Mouse (Mus musculus) adrenal gland (tissue): ENCODE measurements around the gene Grik1.

Experiments
- intact Hi-C: fragments of 180-260 bp; cut with DNase I; formaldehyde crosslinking; loops from one replicate; pipeline ENCODE4 v1.15.1; 2025

Gene Grik1

DNA sequence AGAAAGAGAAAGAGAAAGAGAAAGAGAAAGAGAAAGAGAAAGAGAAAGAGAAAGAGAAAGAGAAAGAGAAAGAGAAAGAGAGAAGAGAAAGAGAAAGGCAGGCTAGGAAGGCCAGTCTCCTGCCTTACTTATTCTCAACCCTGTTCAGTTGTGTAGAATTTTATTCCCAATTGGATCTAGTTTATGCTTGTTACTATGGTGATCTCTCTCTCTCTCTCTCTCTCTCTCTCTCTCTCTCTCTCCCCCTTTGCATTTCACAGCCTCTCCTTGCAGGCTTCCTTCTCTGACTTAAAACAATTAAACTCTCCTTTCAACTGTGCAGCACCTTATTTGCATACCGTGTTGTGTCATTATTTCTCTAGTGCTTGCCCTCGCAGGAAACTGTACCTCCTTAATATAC is 147.5 kb downstream of the Grik1 start:
- intact Hi-C loops: no loop called here

DNA sequence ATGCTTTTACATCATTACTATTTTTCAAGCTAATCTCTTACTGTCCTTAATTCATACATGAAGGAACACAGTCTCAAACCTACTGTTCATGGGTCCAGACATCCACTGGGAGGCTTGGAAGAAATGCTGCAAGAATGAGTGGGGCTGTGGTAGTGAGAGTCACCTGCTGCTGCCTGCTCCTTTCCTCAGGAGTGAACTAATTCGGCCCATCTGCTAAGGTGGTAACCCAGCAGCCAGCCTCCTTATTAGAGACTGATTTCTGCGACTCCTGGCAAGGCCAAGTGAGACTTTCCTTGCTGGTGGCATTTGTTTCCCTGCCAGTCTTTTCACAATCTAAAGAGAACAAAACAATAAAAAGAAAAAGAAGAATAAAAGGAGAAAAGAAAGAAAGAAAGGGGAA is 147.9 kb downstream of the Grik1 start:
- intact Hi-C loops: no loop called here

DNA sequence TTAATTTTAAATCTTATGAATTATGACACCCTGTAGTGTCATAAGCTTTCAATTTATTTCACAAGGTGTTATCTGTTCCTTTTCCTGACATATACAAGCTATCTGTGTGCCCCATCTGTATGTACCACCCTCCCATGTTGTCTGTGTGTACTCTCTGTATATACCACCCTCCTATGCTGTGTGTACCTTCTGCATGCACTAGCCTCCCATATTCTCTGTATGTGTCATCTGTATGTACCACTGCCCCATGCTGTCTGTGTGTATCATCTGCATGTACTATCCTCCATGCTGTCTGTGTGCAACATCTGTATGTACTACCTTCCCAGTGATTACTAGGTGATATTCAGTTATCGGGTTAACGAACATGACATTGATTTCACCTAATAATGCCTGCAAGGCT is 148.5 kb downstream of the Grik1 start:
- intact Hi-C loops: no loop called here

DNA sequence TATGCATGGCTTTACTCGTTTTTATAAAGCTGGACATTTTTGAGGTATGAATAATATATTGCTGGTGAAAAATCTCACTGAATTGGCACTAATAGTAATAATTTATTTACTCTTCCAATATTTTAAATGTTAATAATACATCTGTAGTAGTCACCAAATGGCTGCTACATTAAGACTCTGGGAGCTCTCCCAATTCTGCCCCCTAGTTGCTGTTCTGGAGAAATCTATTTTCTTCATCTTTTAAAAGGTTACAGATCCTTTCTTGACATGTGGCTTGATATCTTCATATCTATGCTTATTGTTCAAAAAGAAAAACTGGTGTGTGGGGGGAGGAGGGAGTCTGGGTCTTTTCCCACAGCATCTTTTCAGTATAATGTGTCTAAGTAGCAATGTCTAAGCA is 151.2 kb downstream of the Grik1 start:
- intact Hi-C loops: no loop called here

DNA sequence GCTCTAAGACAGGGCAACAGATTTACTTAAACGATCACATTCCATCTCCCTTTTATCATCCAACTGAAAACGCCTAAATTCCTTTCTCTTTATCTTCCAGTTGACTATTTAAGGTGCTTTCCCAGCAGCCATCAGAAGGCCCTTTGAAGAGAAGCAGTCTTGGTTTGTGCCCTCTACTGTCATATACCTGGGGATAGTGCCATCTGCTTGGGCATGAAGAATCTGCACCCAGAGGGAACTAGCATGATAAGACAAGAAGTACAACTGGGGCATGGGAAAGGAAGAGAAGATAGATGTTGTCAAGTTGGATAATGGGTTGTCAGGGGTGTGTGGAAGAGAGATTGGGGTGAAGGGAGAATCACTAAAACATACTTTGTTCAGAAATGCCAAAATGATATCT is 157.1 kb downstream of the Grik1 start:
- intact Hi-C loops: no loop called here

DNA sequence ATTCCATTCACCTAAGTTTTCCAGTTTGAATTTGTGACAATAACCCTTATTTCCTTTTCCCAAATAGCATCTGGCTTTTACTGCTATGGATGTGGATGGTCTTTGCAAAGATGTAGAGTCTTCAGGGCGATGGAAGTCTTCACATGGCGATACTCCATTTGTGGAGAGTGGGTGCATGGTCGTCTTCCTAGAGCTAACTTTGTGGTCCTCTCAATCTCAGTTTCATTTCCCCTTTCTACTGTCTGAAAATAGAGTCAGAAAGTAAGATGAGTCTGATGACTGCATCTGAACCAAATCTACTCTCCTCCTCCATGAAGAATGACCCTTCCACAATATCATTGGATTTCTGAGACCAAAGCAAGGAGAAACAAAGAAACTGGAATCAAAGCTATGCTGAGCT is 159.0 kb downstream of the Grik1 start:
- intact Hi-C loops: no loop called here

DNA sequence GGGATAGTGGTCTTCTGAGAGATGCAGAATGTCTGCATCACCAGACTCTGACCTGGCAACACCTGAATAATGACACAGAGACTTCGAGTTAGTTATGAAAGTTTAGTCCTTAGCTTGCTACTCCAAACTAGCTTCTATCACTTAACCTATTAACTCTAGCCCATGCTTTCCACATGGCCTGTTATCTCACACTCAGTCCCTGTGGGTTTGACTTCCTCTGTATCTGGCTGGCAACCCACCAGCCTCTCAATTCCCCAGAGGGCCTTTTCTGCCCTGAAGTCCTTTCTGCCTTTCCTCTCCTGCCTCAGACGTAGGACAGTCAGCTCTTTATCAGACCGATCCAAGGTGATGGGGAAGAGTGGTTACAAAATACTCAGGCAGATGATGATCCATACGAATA is 165.0 kb downstream of the Grik1 start:
- intact Hi-C loops: no loop called here

DNA sequence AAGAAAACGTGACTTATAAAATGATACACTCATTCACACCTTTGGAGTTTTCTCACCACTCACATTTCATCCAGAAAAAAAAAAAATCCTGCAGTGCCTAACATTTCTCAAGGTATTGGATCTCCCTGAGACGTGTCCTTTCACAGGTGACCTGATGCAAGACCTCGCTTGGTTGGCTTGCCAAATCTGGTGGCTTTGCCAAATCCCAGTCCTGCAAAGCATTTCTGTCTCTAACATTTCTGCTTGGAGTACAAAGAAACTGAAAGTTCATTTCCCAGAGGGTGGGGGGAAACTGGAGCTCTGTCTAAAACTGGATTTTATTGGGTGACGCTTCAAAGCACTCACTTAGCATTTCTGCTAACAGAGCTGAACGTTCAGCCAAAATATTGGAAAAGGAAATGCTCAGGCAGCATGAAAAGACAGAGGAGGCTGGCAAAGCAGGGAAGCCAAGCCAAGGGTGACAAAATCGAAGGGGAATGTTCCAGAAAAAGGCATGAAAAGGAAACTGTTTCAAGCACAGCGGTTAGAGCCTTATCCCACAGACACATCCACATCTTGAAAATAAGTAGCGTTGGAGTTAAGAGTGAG is 177.4 kb downstream of the Grik1 start:
- intact Hi-C loops: no loop called here

DNA sequence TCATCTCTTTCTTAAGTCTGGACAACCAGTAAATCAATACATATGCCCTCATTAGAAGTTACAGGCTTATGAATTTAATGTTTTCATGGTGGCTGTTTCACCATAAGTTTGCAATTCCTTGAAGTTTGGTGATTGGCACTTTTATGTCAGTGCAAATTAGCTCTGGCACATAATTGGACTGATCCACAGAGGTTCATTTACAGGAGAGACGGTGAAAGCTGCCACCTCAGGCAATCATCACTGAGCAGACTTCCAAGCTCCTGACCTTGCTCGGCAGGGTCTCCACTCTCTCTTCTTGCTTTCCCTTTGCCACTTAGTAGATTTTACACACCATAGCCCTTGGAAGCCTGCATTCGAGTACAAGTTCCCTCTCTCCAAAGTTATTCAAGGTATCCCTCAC is 178.6 kb downstream of the Grik1 start:
- intact Hi-C loops: no loop called here

DNA sequence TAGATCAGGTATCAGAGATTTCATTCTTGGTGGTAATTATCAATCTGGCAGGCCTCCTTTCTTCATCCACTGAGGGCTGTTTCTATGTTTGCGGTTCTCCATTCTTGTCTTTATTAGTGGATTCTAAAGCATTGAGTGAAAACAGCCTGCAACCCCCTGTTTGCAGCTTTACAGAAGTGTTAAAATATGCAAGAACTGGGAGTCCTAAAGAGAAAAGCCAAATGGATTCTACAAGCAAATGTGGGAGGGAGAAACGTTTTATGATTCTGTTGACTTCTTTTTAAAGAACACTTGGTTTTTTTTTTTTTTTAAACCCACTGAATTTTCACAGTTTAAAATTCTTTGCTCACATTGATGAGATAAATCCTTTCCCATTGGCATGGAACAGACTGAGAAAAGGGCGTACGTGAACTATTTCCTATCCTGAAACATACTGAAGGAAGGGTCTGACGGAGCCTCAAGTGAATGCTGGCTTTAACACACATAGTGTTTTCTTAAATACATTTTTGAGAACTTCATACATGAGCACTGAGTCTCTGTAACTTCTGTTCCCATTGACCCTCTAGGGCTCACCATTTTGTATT is 195.8 kb downstream of the Grik1 start:
- intact Hi-C loops: no loop called here

DNA sequence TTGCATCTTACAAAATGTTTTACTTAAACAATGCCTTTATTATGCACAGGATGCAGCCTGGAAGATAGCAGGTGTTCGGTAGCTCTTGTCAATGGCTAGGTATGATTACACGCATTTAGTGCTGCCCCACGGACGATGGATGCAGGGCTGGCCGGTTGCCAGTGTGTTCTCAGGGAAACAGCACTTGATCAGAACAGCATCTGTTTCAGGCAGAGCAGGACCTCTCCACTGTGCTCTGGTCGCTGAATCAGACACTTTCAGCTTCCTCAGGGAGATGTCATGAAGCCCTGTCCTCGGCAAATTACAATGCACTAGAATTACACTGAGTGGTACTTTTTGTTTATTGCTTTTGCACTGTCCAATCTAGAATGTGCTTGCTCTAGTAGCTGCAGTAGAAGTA is 202.8 kb downstream of the Grik1 start:
- intact Hi-C loops: no loop called here

DNA sequence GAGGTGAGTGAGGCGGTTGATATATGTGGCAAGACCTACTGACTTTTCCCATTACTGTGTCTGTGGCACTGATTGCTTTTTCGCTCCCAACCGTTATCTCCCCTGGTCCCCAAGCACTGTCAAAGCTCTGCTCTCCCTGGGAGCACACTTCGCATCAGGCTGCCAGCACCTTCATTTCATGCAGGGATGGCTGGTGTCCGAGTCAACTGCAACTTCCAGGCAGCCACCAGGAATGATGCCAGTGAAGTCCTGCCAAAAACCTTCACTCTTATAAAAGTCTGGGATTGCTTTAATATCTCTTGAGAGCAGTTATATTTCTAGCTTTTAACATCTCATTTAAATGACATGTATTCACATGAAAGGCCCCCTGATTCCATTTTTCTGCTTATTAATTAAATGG is 215.3 kb downstream of the Grik1 start:
- intact Hi-C loops: no loop called here

DNA sequence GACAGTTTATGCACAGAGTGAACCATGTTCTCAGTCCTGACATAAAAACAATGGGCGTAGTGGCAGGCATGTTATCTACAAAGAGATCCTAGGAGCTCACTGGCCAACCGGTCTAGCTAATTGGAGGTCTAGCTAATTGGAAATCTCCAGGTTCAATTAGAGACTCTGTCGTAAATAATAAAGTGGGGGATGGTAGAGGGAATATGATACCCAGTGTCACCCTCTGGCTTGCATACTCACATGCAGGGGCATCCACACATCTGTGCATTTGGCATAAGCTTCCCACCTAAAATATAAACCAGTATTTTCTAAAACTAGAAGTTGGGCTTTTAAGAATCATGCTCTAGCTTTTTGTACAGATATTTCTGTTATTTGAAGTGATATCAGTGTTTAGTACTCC is 229.1 kb downstream of the Grik1 start:
- intact Hi-C loops: no loop called here

DNA sequence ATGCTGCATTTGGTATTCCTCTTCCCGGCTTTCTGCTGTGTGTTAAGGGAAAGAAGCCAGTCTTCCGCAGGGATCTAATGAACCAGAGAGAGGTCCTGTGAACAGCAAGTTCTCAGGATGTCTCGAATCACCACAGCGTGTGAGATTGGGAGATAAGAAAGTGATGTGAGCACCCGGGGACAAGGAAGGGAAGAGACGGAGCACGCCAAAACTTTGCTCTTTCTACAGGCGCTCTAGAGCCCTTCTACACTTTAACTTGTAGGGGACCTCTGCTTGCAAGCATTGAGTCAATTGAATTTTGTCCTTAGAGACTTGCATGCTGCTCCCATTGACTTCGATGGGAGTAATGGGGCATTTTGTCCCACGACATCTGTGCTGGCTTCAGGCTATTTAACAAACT is 241.9 kb downstream of the Grik1 start:
- intact Hi-C loops: no loop called here

DNA sequence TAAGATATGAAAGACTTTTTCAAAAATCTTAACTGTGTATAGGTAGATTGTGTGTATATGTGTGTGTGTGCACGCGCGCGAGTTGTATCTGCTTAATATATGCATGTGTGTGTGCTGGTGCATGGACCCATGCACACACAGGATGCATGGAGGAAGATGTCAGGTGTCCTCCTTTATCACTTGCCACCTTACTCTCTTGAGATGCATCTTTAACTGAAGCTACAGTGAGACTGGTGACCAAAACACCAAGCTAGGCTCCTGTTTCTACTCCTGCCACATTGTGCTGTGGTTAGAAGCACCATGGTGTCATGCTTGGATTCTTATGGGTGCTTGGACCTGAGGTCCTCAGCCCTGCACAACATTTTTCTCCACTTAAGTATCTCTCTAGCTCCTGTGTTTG is 245.7 kb downstream of the Grik1 start:
- intact Hi-C loops: no loop called here

DNA sequence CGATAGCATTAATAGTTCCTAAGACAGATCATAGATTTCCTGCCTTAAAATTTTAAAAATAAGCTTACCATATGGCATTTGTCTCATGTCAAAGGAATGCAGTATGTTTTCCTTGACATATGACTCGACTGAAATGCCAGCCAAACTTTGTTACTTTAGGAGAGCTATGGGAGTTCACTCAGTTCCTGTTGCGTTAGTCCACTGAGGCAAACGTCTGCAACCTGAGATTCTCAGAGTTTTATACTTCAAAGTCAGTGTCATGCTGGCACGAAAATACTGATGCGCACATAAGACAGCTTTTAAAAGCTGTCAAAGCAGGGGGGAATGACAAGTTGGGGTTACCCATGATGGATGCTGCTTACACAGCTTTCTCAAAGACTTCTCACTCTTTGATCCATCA is 247.6 kb downstream of the Grik1 start:
- intact Hi-C loops: no loop called here

DNA sequence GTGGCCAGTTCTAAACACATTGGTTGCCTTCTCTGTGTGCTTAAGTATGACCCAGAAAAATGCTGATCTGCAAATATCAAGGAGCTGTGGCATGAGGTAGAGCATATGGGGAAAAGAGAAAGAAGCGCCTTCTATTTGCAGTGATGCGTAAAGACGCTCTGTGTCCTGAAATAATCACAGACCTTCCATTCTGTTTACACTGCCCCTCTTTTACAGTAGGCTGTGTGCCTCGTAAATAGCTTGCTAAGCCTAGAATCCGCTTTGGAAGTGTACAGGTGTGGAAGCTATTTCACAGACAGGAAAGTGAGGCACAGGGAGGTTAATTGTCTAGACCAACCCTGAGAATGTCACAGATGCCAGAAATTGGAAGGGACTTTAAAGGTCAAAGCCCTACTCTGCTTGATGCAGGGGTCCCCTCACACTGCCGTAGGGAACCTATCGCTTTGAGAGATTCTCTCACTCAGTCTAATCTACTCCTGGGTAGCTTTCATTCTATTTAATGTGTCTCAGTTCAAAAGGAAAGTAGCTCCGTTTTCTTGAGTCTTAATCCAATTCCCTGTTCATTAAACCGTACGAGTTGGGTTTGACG is 251.5 kb downstream of the Grik1 start:
- intact Hi-C loops: no loop called here

DNA sequence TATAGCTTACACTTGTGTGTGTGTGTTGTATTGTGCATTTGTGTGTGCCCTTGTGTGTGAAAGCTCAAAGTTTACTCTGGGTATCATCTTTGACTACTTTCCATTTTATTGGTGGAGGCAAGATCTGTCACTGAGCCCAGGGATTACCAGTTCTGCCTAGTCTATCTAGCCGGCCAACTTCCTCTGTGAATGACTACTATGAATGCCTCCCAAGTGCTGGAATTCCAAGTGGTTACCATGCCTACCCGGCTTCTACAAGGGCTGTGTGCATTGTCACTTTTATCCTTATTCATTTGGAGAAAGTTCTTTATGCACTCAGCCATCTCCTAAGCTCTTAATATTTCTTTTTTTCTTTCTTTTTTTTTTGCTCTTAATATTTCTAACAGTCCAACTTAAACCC is 301.3 kb downstream of the Grik1 start:
- intact Hi-C loops: no loop called here

DNA sequence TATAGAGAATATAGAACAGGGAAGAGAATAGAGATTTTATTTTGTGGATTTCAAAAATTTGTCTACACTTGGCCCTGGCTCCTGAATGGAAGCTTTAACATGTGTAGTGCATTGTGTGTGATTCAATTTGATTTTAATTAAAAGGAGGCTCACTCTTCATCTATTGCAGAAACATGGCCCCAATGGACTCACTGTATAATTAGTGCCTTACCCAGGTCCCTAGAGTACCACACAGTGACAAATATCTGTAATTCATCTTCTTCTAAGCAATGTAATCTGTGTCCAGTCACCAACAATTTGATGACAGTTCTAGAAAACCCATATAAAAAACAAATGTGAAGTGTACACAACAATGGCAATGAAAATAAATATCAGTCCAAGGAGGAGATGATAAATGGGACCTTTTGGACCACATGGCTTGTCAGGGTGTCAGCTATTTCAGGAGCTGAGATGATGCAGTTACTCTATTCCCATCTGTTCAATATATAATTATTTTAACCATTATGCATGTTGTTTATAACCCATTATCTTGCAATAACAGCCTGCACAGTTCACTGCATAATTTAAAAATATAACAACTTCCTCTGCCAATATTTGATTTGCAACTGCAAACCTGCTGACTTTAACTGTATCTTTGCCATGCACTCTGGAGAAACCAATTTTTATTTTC is 305.7 kb downstream of the Grik1 start:
- intact Hi-C loops: no loop called here

DNA sequence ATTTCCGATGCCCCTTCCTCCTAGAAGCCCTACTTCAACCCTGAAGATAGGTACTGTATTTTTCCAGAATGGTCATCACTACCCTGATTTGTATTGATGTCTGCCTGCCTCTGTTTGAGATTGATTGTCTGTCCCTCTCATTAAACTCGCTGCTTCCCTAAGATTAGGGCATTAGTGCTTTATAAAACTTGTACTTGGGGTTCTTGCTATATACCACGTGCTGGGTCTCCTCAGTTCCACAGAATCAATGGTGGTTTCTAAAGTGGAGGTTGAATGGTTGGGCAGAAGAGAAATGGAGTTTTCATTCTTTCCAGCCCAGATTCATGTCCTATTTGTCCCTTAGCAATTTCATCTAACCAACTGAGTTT is 316.0 kb downstream of the Grik1 start:
- intact Hi-C loops: no loop called here

DNA sequence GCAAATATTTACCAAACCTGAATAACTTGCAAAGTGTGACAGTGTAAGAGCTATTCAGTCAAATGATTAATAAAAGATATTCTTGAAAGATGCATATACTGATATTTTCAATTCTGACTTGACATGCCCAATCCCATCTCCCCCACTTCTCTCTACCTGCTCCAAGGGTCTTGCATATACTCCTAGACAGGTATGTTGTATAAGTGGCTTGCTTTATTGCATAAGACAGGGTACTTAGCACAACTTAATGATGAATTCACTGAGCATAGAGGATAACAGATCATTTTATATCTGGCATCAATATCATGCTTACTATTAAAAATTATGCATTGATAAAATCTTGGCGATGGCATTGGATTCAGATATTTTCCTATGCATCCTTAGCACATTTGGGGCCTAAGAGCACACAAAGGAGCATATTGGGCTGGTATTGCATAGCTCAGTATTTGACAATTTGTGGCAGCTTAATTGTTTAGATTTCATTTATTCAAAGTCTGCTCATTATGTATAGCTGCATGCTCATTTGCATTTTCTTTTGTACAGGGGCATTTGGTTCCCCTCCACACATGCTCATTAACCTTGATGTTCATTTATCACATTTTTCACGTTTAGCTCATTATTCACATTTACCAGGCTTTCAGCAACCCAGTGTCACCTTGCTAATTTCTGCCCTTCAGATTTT is 316.5 kb downstream of the Grik1 start:
- intact Hi-C loops: no loop called here

DNA sequence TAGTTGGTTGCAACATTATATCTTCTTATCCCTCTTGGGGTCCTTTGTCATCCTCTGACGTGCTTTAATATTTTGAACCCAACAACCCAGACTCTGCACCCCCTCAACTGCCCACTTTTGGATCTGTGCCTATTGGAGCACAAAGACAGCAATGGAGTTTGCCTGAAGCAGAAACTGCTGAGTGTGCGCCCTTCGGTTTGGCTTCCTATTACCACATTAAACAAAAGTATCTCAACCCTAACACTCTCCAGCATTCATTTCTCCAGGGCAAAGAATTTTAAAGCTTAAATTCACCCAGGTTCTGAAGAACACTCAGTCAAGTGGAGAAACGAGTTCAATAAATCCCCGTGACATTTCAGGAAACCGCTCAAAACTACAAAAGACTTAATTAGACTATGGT is 318.2 kb downstream of the Grik1 start:
- intact Hi-C loops: no loop called here
